In genomic region chr11:102036336-102036735, GRCm38 (mm10) we compare ENCODE assay signal across 25 mouse cellular contexts. TPM values are rescaled to one million over a fixed set of nuclear protein-coding genes. Genes with fewer than 3 reads are reported as not detected.
"Had no signal": no experiment of that assay in that cellular context is flagged by ENCODE, and none has a peak within 500 bp of the region (broad histone marks: within the 10 kb centered on the region; RNA-seq: fewer than 3 reads in every experiment).

No protein-coding gene starts in this region.

- H3K9me3 ChIP-seq: liver, embryonic 15.5 days; lung, embryonic 15.5 days; megakaryocyte, embryonic 14.5 days; midbrain, embryonic 13.5 days; midbrain, embryonic 15.5 days; neural tube, embryonic 12.5 days; stomach, embryonic 15.5 days had no signal

- H3K4me1 ChIP-seq: liver, embryonic 15.5 days; neural tube, embryonic 12.5 days had no signal

- DNase-seq: liver, postnatal 0 days; lung, adult 2 months; lung, postnatal 14 days; lung, postnatal 36 days; right cerebral cortex, postnatal 14 days; thymus, adult 2 months; thymus, postnatal 25 days; thymus, postnatal 4 days had no signal

- H3K4me3 ChIP-seq: liver, embryonic 15.5 days; lung, embryonic 15.5 days; megakaryocyte, embryonic 14.5 days; midbrain, embryonic 13.5 days; midbrain, embryonic 15.5 days; neural tube, embryonic 12.5 days; stomach, embryonic 15.5 days had no signal

- H3K27ac ChIP-seq: liver, embryonic 15.5 days; lung, embryonic 15.5 days; macrophage; midbrain, embryonic 13.5 days; midbrain, embryonic 15.5 days; neural tube, embryonic 12.5 days; stomach, embryonic 15.5 days; stomach, postnatal 0 days had no signal

- H3K4me2 ChIP-seq: liver, embryonic 15.5 days; lung, embryonic 15.5 days; midbrain, embryonic 13.5 days; midbrain, embryonic 15.5 days; neural tube, embryonic 12.5 days; stomach, embryonic 15.5 days had no signal

- H3K36me3 ChIP-seq: liver, embryonic 15.5 days; lung, embryonic 15.5 days; midbrain, embryonic 13.5 days; midbrain, embryonic 15.5 days; neural tube, embryonic 12.5 days; stomach, embryonic 15.5 days had no signal

- ATAC-seq: liver, postnatal 0 days; lung, postnatal 0 days; midbrain, embryonic 13.5 days; midbrain, embryonic 15.5 days had no signal

- H3K27me3 ChIP-seq: midbrain, embryonic 13.5 days; midbrain, embryonic 15.5 days; neural tube, embryonic 12.5 days; stomach, embryonic 15.5 days had no signal

- H3K9ac ChIP-seq: liver, embryonic 15.5 days; liver, postnatal 0 days; lung, embryonic 15.5 days; midbrain, embryonic 13.5 days; midbrain, embryonic 15.5 days; neural tube, embryonic 12.5 days; stomach, embryonic 15.5 days had no signal

RNA-seq across cellular contexts. Expression of gene Cd300lg, which starts 5.0 kb away (rescaled TPM):
- total RNA-seq: midbrain, postnatal 0 days had no signal

RNA-seq across cellular contexts. Expression of gene Mpp3, which starts 8.1 kb away (rescaled TPM):
- total RNA-seq: megakaryocyte progenitor cell, adult 5-6 weeks; monocyte, adult 5-6 weeks; neutrophil, adult 5-6 weeks had no signal
- polyA plus RNA-seq: macrophage had no signal

RNA-seq across cellular contexts. Expression of gene Mpp2, which starts 52.0 kb away (rescaled TPM):
- total RNA-seq: monocyte, adult 5-6 weeks; neutrophil, adult 5-6 weeks had no signal
- polyA plus RNA-seq: macrophage had no signal

RNA-seq across cellular contexts. Expression of gene Cfap97d1, which starts 52.3 kb away (rescaled TPM):
- total RNA-seq: megakaryocyte progenitor cell, adult 5-6 weeks; midbrain, postnatal 0 days; neutrophil, adult 5-6 weeks had no signal
- polyA plus RNA-seq: liver, embryonic 15.5 days; liver, postnatal 0 days; lung, adult 2 months; lung, embryonic 15.5 days; macrophage; midbrain, embryonic 13.5 days; midbrain, embryonic 15.5 days; midbrain, postnatal 0 days; neural tube, embryonic 12.5 days; neural tube, embryonic 14.5 days; spleen, adult 2 months; stomach, embryonic 15.5 days; stomach, postnatal 0 days; thymus, adult 2 months; urinary bladder, adult 2 months had no signal
